In genomic region chr10:81600738-81601203, GRCm38 (mm10) we compare ENCODE assay signal across 8 mouse cellular contexts. TPM values are rescaled to one million over a fixed set of nuclear protein-coding genes. Genes with fewer than 3 reads are reported as not detected.
DNase-seq lines count a peak whose midpoint lies in the region; ATAC-seq and TF ChIP-seq lines count a peak whose summit lies in the region.

TSS of gene Tle6 (minus strand) at chr10:81601073.

- no peak for TF ChIP-seq POLR2A in limb, embryonic 14.5 days (IDR thresholded peaks at IDR 0.05; ENCODE audit: borderline replicate concordance, extremely low read depth, insufficient read depth, insufficient read length)

- peak; percentile 87 for ATAC-seq in embryonic facial prominence, embryonic 14.5 days (ENCODE audit: low read depth)
- ATAC-seq in limb, embryonic 14.5 days (ENCODE audit: low FRiP score, low read depth): peak; percentile 86
- peak; percentile 76 for ATAC-seq in midbrain, postnatal 0 days (ENCODE audit: low FRiP score)

- H3K9ac ChIP-seq in embryonic facial prominence, embryonic 14.5 days (ENCODE audit: low read depth, low read length): peak within 1 kb of the TSS; percentile 42; the same call in 1 of the 2 replicates
- H3K9ac ChIP-seq in limb, embryonic 14.5 days (ENCODE audit: low read depth, low read length, severe bottlenecking): peak within 1 kb of the TSS; percentile 25; the same call in 1 of the 2 replicates
- no peak within 1 kb of the TSS for H3K9ac ChIP-seq in midbrain, postnatal 0 days (replicated peaks; ENCODE audit: low read length, poor library complexity, severe bottlenecking)

- peak within 1 kb of the TSS; percentile 80 for H3K27ac ChIP-seq in embryonic facial prominence, embryonic 14.5 days (replicated peaks; ENCODE audit: low read depth, low read length)
- H3K27ac ChIP-seq in limb, embryonic 14.5 days (replicated peaks; ENCODE audit: low read depth, low read length): peak within 1 kb of the TSS; percentile 63; the same call in 1 of the 2 replicates
- H3K27ac ChIP-seq in midbrain, postnatal 0 days (ENCODE audit: low read depth, low read length): no peak within 1 kb of the TSS

- H3K36me3 ChIP-seq in embryonic facial prominence, embryonic 14.5 days (ENCODE audit: control insufficient read depth, insufficient read depth, low read length): no peaks in the 10 kb centered on the region
- no peaks in the 10 kb centered on the region for H3K36me3 ChIP-seq in limb, embryonic 14.5 days (ENCODE audit: control insufficient read depth, insufficient read depth, low read length)
- H3K36me3 ChIP-seq in midbrain, postnatal 0 days (ENCODE audit: insufficient read depth, low read length): no peaks in the 10 kb centered on the region

- H3K4me2 ChIP-seq in embryonic facial prominence, embryonic 14.5 days (ENCODE audit: low read depth, low read length): peak within 1 kb of the TSS; percentile 59
- peak within 1 kb of the TSS; percentile 54 for H3K4me2 ChIP-seq in limb, embryonic 14.5 days (replicated peaks; ENCODE audit: low read depth, low read length, severe bottlenecking)
- H3K4me2 ChIP-seq in midbrain, postnatal 0 days (ENCODE audit: low read depth, low read length, poor library complexity, severe bottlenecking): peak within 1 kb of the TSS; percentile 81

- H3K4me1 ChIP-seq in embryonic facial prominence, embryonic 14.5 days (ENCODE audit: control insufficient read depth, insufficient read depth, low read length): peaks cover 35% of the 10 kb centered on the region
- peaks cover 53% of the 10 kb centered on the region for H3K4me1 ChIP-seq in limb, embryonic 14.5 days (ENCODE audit: control insufficient read depth, insufficient read depth, low read length)
- peaks cover 19% of the 10 kb centered on the region; the same call in 1 of the 2 replicates for H3K4me1 ChIP-seq in midbrain, postnatal 0 days (ENCODE audit: insufficient read depth, low read length)

- H3K9me3 ChIP-seq in embryonic facial prominence, embryonic 14.5 days (ENCODE audit: control insufficient read depth, low read length): no peaks in the 10 kb centered on the region
- no peaks in the 10 kb centered on the region for H3K9me3 ChIP-seq in limb, embryonic 14.5 days (ENCODE audit: control insufficient read depth, low read length)
- no peaks in the 10 kb centered on the region for H3K9me3 ChIP-seq in midbrain, postnatal 0 days (ENCODE audit: low read length)

- WGBS in embryonic facial prominence, embryonic 14.5 days: under 1% methylated on average over 26 of the region's 28 CpGs
- under 1% methylated on average over 24 of the region's 28 CpGs for WGBS in limb, embryonic 14.5 days
- under 1% methylated on average over 25 of the region's 28 CpGs for WGBS in midbrain, postnatal 0 days

- DNase-seq in 3134 (ENCODE audit: extremely low read depth, insufficient read length, low spot score): peak; percentile 84
- DNase-seq in adrenal gland, postnatal 4 days (ENCODE audit: low spot score in 2 of 2): peak; percentile 92 to 95
- peak; percentile 99 for DNase-seq in embryonic facial prominence, embryonic 14.5 days (ENCODE audit: low spot score)
- DNase-seq in heart, adult 8-10 months (ENCODE audit: low spot score): peak; percentile 92
- DNase-seq in kidney, adult 9 months: peak; percentile 96
- peak; percentile 99 for DNase-seq in limb, embryonic 14.5 days (ENCODE audit: low spot score)
- DNase-seq in midbrain, postnatal 0 days (ENCODE audit: low spot score): peak; percentile 97
- peak; percentile 80 to 88 for DNase-seq in spleen, postnatal 14 days (ENCODE audit: low spot score in 2 of 2)

- H3K4me3 ChIP-seq in embryonic facial prominence, embryonic 14.5 days (ENCODE audit: low read depth, low read length): peak within 1 kb of the TSS; percentile 28
- peak within 1 kb of the TSS; percentile 29 for H3K4me3 ChIP-seq in limb, embryonic 14.5 days (replicated peaks; ENCODE audit: low read length)
- peak within 1 kb of the TSS; percentile 29 for H3K4me3 ChIP-seq in midbrain, postnatal 0 days (ENCODE audit: low read depth, low read length)

- TF ChIP-seq CTCF in midbrain, postnatal 0 days (IDR thresholded peaks at IDR 0.05): no peak

- no peaks in the 10 kb centered on the region for H3K27me3 ChIP-seq in embryonic facial prominence, embryonic 14.5 days (replicated peaks; ENCODE audit: control insufficient read depth, insufficient read depth, low read length)
- H3K27me3 ChIP-seq in limb, embryonic 14.5 days (ENCODE audit: control insufficient read depth, insufficient read depth, low read length): no peaks in the 10 kb centered on the region
- H3K27me3 ChIP-seq in midbrain, postnatal 0 days (ENCODE audit: insufficient read depth, low read length): peaks cover 3% of the 10 kb centered on the region; the same call in 1 of the 2 replicates

RNA-seq across cellular contexts. Expression of gene Tle6, which starts in this region (rescaled TPM):
- total RNA-seq in adrenal gland, postnatal 4 days (2021): 10 to 100 TPM; 12.8 to 20.2 TPM
- 17.1 and 17.8 TPM in 2 replicates for polyA plus RNA-seq in embryonic facial prominence, embryonic 14.5 days (2014; fragmentation: Nextera tagmentation; extraction: Ambion mirVana)
- total RNA-seq in heart, adult 8-10 months (2022): 10 to 100 TPM in 1 of 4 experiments, 1 to 10 TPM in 3; 6.8 to 12.7 (median 9.3) TPM
- polyA plus RNA-seq in limb, embryonic 14.5 days (2012; rRNA removed): 24.2 and 28.0 TPM in 2 replicates
- polyA plus RNA-seq in limb, embryonic 14.5 days (2014; fragmentation: Nextera tagmentation; extraction: Ambion mirVana): 9.2 and 16.6 TPM in 2 replicates
- 8.4 and 13.3 TPM in 2 replicates for total RNA-seq in midbrain, postnatal 0 days (2014; rRNA removed)
- 4.7 and 7.5 TPM in 2 replicates for polyA plus RNA-seq in midbrain, postnatal 0 days (2015; fragmentation: Nextera tagmentation; extraction: Ambion mirVana)
